Mouse (Mus musculus) liver, embryonic 16.5 days (tissue): Measurements from ENCODE around the gene Fryl. TPM values are rescaled to one million over a fixed set of nuclear protein-coding genes. Genes with fewer than 3 reads are reported as not detected.
A peak's percentile ranks its signal among the peaks of the same experiment; 100 is the strongest.

ENCODE experiments used
- ATAC-seq: fragments of 200-750 bp; cut with Nextera tagmentation; 2 replicates; pipeline ENCODE4 v1.8.0; 2017; ENCODE audit warnings: low read depth, mild to moderate bottlenecking, moderate number of reproducible peaks, moderate library complexity
- H3K27ac ChIP-seq: fragments of 300-500 bp; sonication (generic); 2 replicates; pipeline ENCODE4 v1.5.1; 2014; ENCODE audit warnings: mild to moderate bottlenecking, low read length
- H3K27me3 ChIP-seq: fragments of 300-500 bp; sonication (generic); 2 replicates; pipeline ENCODE4 v1.6.1; 2014; ENCODE audit warnings: low read depth, low read length, mixed read lengths; ENCODE audit not compliant: control insufficient read depth, insufficient read depth
- H3K36me3 ChIP-seq: fragments of 300-500 bp; sonication (generic); 2 replicates; pipeline ENCODE4 v1.6.1; 2014; ENCODE audit warnings: mild to moderate bottlenecking; ENCODE audit not compliant: control insufficient read depth, insufficient read depth
- H3K4me1 ChIP-seq: fragments of 300-500 bp; sonication (generic); 2 replicates; pipeline ENCODE4 v1.6.1; 2014; ENCODE audit warnings: low read depth, low read length, mixed read lengths; ENCODE audit not compliant: control insufficient read depth
- H3K4me2 ChIP-seq: fragments of 300-500 bp; sonication (generic); 2 replicates; pipeline ENCODE4 v1.6.1; 2014; ENCODE audit warnings: low read depth, low read length, mixed read lengths
- H3K4me3 ChIP-seq: fragments of 300-500 bp; sonication (generic); 2 replicates; pipeline ENCODE4 v1.5.1; 2014; ENCODE audit warnings: low read depth, mild to moderate bottlenecking, low read length
- H3K9ac ChIP-seq: fragments of 300-500 bp; sonication (generic); 2 replicates; pipeline ENCODE4 v1.6.1; 2014; ENCODE audit warnings: low read depth, low read length
- H3K9me3 ChIP-seq: fragments of 300-500 bp; sonication (generic); replicated peaks from 2 replicates; pipeline ENCODE4 v1.6.1; 2016; ENCODE audit warnings: low read length; ENCODE audit not compliant: control insufficient read depth
- WGBS: fragments of 180-500 bp; shearing (Covaris S2); extraction: QIAGEN DNeasy Blood & Tissue Kit; methylation state at CpG from one replicate; pipeline ENCODE4 v1.1.7; 2014; ENCODE audit not compliant: insufficient replicate concordance; 5-methylcytosine and 5-hydroxymethylcytosine counted together
- polyA plus RNA-seq: library from polyadenylated mRNA; unstranded; fragments of >200 nt; fragmentation: Nextera tagmentation; extraction: Ambion mirVana; gene quantifications from 2 replicates; pipeline ENCODE4 v1.2.1, GENCODE M21; 2015

Fryl gene
- polyA plus RNA-seq, 1 experiment from 2014 or later, result 44.1 TPM

DNA sequence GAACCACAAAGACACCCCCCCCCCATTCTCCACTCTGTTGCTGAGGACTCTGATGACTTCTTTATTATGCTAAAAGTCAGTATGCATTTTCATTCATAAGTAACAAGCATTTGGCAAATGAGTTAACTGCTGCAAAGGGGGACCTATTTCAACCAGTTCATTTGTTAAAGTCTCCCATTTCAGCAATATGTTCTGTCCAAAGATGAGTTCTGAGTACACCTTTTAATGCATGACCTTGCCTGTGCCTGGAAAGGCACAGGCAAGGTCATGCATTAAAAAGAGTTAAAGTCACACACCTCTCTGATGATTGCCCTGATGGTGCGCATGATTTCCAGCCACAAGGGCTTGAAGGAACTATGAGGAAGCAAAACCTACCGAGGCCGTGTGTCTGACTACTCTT lies 36.7 kb downstream of the Fryl start:
- Histone ChIP-seq H3K4me2 (no peak overlapping the region), H3K9ac (no peak overlapping the region), H3K9me3 (no peaks in the 10 kb centered on the region), H3K4me1 (no peaks in the 10 kb centered on the region), H3K36me3 (peaks cover 4% of the 10 kb centered on the region), H3K4me3 (no peak overlapping the region), H3K27ac (no peak overlapping the region), H3K27me3 (no peaks in the 10 kb centered on the region)
- no peak for ATAC-seq
- 70% methylated on average over 3 of the region's 3 CpGs for WGBS

DNA sequence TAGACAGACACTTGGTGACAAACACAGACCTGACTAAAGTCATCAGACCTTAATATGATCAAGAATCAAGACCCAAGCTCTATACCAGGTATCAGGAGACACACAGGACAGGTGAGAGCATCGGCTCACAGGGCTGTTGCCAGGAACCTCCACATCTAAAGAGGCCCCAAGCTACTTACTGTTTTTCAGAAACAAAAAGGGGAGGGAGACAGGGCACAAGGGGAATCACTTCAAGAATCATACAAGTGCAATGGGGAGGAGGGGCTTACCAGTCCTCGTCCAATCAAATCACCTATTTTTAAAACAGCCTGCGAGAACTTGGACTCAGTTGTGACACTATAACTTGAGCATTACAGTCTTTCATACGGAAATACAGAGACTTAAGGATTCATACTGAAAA lies 38.4 kb downstream of the Fryl start:
- Histone ChIP-seq H3K4me3 (no peak overlapping the region), H3K27me3 (no peaks in the 10 kb centered on the region), H3K36me3 (peaks cover 4% of the 10 kb centered on the region), H3K4me1 (no peaks in the 10 kb centered on the region), H3K9me3 (no peaks in the 10 kb centered on the region), H3K27ac (no peak overlapping the region), H3K4me2 (no peak overlapping the region), H3K9ac (no peak overlapping the region)
- no peak for ATAC-seq
- 85% methylated on average over 4 of the region's 4 CpGs for WGBS

DNA sequence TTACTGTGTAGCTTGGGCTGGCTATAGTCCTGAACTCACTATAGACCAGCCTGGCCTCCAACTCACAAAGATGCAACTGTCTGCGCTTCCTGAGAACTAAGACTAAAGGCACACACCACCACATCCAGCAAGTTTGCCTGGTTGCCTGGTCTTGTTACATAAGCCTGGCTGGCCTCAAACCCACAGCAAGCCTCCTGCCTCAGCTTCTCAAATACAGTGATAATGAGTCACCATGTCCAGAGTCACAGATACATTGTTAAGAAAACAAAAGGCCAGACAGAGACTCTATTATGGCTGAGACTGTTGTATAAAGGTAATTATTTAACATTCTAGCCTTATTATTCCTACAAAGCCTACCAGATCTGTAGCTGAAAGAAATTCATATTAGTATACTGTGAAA lies 39.3 kb downstream of the Fryl start:
- Histone ChIP-seq H3K9ac (no peak overlapping the region), H3K4me1 (no peaks in the 10 kb centered on the region), H3K36me3 (peaks cover 4% of the 10 kb centered on the region), H3K9me3 (no peaks in the 10 kb centered on the region), H3K27ac (no peak overlapping the region), H3K4me2 (no peak overlapping the region), H3K4me3 (no peak overlapping the region), H3K27me3 (no peaks in the 10 kb centered on the region)
- no peak for ATAC-seq
- WGBS, result 88% methylated on average over 1 of the region's 1 CpGs

GRCm38 (mm10) chr5:73216014-73216413 lies 40.4 kb downstream of the Fryl start:
- ATAC-seq, result no peak
- 82% methylated on average over 9 of the region's 9 CpGs for WGBS
- H3K27ac ChIP-seq, result no peak overlapping the region

DNA sequence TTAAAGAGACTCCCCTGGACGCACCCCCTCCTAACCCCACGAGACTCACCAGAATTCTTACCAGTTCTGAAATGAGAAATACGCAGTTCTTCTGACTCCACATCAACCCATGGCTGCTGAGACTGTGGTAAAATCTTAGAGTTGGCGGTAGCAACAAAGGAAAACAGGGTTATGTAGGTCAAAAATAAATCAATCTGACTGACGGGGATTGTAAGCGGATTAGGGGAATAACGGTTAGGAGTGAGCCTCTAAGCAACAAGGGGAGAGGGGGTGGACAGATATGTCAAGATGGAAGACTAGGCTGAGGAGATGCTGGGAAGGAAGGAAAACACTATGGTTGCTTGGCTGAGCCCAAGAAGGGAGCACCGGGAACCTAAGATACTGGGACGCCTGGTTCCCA lies 44.0 kb downstream of the Fryl start:
- Histone ChIP-seq H3K27me3 (no peaks in the 10 kb centered on the region), H3K9me3 (no peaks in the 10 kb centered on the region), H3K4me2 (no peak overlapping the region), H3K27ac (no peak overlapping the region), H3K36me3 (no peaks in the 10 kb centered on the region), H3K9ac (no peak overlapping the region), H3K4me3 (no peak overlapping the region), H3K4me1 (peaks cover 3% of the 10 kb centered on the region; the same call in 1 of the 2 replicates)
- 89% methylated on average over 9 of the region's 9 CpGs for WGBS
- no peak for ATAC-seq

More at GRCm38 (mm10) chr5:73216014-73216413, 40.4 kb downstream of the Fryl start:
- H3K36me3 ChIP-seq, result peaks cover 4% of the 10 kb centered on the region
- no peak overlapping the region for H3K4me2 ChIP-seq
- no peaks in the 10 kb centered on the region for H3K27me3 ChIP-seq
- no peak overlapping the region for H3K9ac ChIP-seq
- no peaks in the 10 kb centered on the region for H3K9me3 ChIP-seq
- H3K4me1 ChIP-seq, result no peaks in the 10 kb centered on the region
- no peak overlapping the region for H3K4me3 ChIP-seq

GRCm38 (mm10) chr5:73211961-73212360 lies 44.5 kb downstream of the Fryl start:
- H3K9me3 ChIP-seq, result no peaks in the 10 kb centered on the region
- peaks cover 3% of the 10 kb centered on the region; the same call in 1 of the 2 replicates for H3K4me1 ChIP-seq
- no peak overlapping the region for H3K9ac ChIP-seq
- H3K4me3 ChIP-seq, result no peak overlapping the region
- H3K27ac ChIP-seq, result no peak overlapping the region
- H3K27me3 ChIP-seq, result no peaks in the 10 kb centered on the region
- H3K4me2 ChIP-seq, result no peak overlapping the region
- H3K36me3 ChIP-seq, result no peaks in the 10 kb centered on the region
- ATAC-seq, result no peak
- WGBS, result 88% methylated on average over 15 of the region's 15 CpGs

DNA sequence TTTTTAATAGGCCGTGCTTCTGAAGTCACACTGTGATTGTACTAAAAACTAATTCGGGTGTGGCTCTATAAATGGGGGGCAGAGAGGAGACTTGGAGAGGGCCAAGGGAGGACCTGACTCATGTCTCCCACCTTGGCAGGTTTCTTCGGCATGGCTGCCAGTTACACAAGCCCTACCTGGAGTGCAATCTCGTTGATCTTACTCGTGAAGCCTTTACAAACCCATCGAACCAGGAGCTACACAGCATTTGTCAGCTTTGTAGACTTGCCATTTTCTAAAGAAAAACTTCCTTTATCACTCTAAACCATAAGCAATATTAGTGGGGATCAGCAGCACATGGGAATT lies 45.5 kb downstream of the Fryl start:
- Histone ChIP-seq H3K9me3 (no peaks in the 10 kb centered on the region), H3K4me2 (no peak overlapping the region), H3K27ac (no peak overlapping the region), H3K36me3 (no peaks in the 10 kb centered on the region), H3K27me3 (no peaks in the 10 kb centered on the region), H3K4me3 (no peak overlapping the region), H3K9ac (no peak overlapping the region), H3K4me1 (peaks cover 3% of the 10 kb centered on the region; the same call in 1 of the 2 replicates)
- ATAC-seq, result no peak
- 73% methylated on average over 6 of the region's 6 CpGs for WGBS

GRCm38 (mm10) chr5:73210127-73210970 lies 46.1 kb downstream of the Fryl start:
- Histone ChIP-seq H3K4me3 (no peak overlapping the region), H3K9ac (no peak overlapping the region), H3K36me3 (no peaks in the 10 kb centered on the region), H3K4me2 (no peak overlapping the region), H3K27ac (no peak overlapping the region), H3K9me3 (no peaks in the 10 kb centered on the region), H3K27me3 (no peaks in the 10 kb centered on the region), H3K4me1 (peaks cover 3% of the 10 kb centered on the region; the same call in 1 of the 2 replicates)
- WGBS, result 82% methylated on average over 22 of the region's 22 CpGs
- no peak for ATAC-seq

GRCm38 (mm10) chr5:73209201-73210096 lies 47.0 kb downstream of the Fryl start:
- 57% methylated on average over 20 of the region's 20 CpGs for WGBS
- no peak overlapping the region for H3K4me2 ChIP-seq
- H3K27me3 ChIP-seq, result no peaks in the 10 kb centered on the region
- H3K9ac ChIP-seq, result no peak overlapping the region
- H3K27ac ChIP-seq, result no peak overlapping the region
- no peaks in the 10 kb centered on the region for H3K36me3 ChIP-seq
- no peak overlapping the region for H3K4me3 ChIP-seq
- ATAC-seq, result peak; percentile 39; the same call in 1 of the 2 replicates
- H3K9me3 ChIP-seq, result no peaks in the 10 kb centered on the region
- peaks cover 3% of the 10 kb centered on the region; the same call in 1 of the 2 replicates for H3K4me1 ChIP-seq
